Mouse (Mus musculus) right cerebral cortex, postnatal 4 days (tissue): ENCODE data around the gene Trim28.

Experiments
- DNase-seq: peaks from one replicate; pipeline ENCODE4 v3.0.0-alpha.2; 2022

Trim28 gene

GRCm38 (mm10) chr7:13001584-13001983 is 2.7 kb downstream of the Trim28 start:
- DNase-seq = no peak

- no peak for DNase-seq
Measured at GRCm38 (mm10) chr7:13003380-13003779, 4.5 kb downstream of the Trim28 start.

- DNase-seq = no peak
Measured at GRCm38 (mm10) chr7:13006011-13006410, 7.1 kb downstream of the Trim28 start.

- no peak for DNase-seq
Measured at GRCm38 (mm10) chr7:13006531-13006930, 7.6 kb downstream of the Trim28 start.

GRCm38 (mm10) chr7:13007341-13008092 is 8.6 kb downstream of the Trim28 start:
- DNase-seq = peak; percentile 19

GRCm38 (mm10) chr7:13009143-13010004 is 10.5 kb downstream of the Trim28 start:
- DNase-seq = peak; percentile 89

GRCm38 (mm10) chr7:13010005-13010908 is 11.3 kb downstream of the Trim28 start, which contains the start of gene Zbtb45:
Zbtb45 (minus strand) TSS chr7:13010034.
- no peak for DNase-seq

GRCm38 (mm10) chr7:13013671-13014070 is 14.8 kb downstream of the Trim28 start:
- DNase-seq = no peak

- no peak for DNase-seq
Measured at GRCm38 (mm10) chr7:13014275-13014839, 15.4 kb downstream of the Trim28 start.

- no peak for DNase-seq
Measured at GRCm38 (mm10) chr7:13015217-13015616, 16.3 kb downstream of the Trim28 start.

GRCm38 (mm10) chr7:13022773-13023535 is 24.0 kb downstream of the Trim28 start:
- DNase-seq = peak; percentile 55

GRCm38 (mm10) chr7:13023928-13024731 is 25.2 kb downstream of the Trim28 start:
- peak; percentile 96 for DNase-seq

- peak; percentile 88 for DNase-seq
Measured at GRCm38 (mm10) chr7:13024805-13025204, 25.9 kb downstream of the Trim28 start.

GRCm38 (mm10) chr7:13025511-13026112 is 26.7 kb downstream of the Trim28 start:
- no peak for DNase-seq

GRCm38 (mm10) chr7:13028986-13029385 is 30.1 kb downstream of the Trim28 start:
- no peak for DNase-seq

GRCm38 (mm10) chr7:13031069-13031468 is 32.2 kb downstream of the Trim28 start:
- peak; percentile 29 for DNase-seq

GRCm38 (mm10) chr7:13031983-13032382 is 33.1 kb downstream of the Trim28 start:
- DNase-seq = no peak

- DNase-seq = no peak
Measured at GRCm38 (mm10) chr7:13032541-13032940, 33.6 kb downstream of the Trim28 start.

- DNase-seq = no peak
Measured at GRCm38 (mm10) chr7:13033451-13034147, 34.7 kb downstream of the Trim28 start.
